Comparison of ENCODE assay signal across 24 mouse cellular contexts in the genomic region with DNA sequence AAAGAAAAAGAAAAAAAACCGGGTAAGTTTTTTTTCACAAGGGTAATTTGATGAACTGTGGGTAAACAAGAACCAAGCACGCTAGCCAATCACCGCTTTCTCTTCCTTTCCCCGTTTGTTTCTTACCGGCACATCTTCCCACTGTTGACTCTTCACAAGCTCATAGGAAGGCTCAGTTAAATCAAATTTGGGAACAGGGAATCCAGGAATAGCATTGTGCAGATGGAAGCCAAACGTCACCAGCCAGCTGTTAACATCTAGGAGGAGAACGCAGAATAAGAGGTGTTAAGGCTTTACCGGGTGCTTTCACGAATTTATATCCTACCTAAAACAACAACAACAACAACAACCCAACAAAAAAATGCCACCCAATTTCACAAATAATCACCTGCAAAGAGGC.
"Had no signal": no experiment of that assay in that cellular context is flagged by ENCODE, and none has a peak within 500 bp of the region (broad histone marks: within the 10 kb centered on the region; RNA-seq: fewer than 3 reads in every experiment).

No protein-coding gene starts in this region.

- H3K4me1 ChIP-seq: intestine, embryonic 15.5 days; kidney, embryonic 15.5 days; liver, embryonic 12.5 days; liver, embryonic 15.5 days; lung, embryonic 15.5 days; megakaryocyte, embryonic 14.5 days; midbrain, embryonic 10.5 days; midbrain, embryonic 13.5 days had no signal

- H3K4me3 ChIP-seq: intestine, embryonic 15.5 days; kidney, embryonic 15.5 days; limb, embryonic 13.5 days; liver, embryonic 12.5 days; liver, embryonic 15.5 days; lung, embryonic 15.5 days; megakaryocyte, embryonic 14.5 days; midbrain, embryonic 10.5 days; midbrain, embryonic 13.5 days; myocyte had no signal

- H3K9me3 ChIP-seq: intestine, embryonic 15.5 days; kidney, embryonic 15.5 days; lung, embryonic 15.5 days had no signal

- DNase-seq: kidney, adult 11 months; kidney, adult 8-10 months; kidney, postnatal 10 days; kidney, postnatal 36 days; layer of hippocampus, postnatal 36 days; liver; lung, adult 18-20 months; lung, postnatal 10 days; lung, postnatal 36 days; retina, postnatal 1 day; right cerebral cortex, postnatal 25 days; thymus, adult 2 months; thymus, postnatal 14 days had no signal

- H3K27me3 ChIP-seq: intestine, embryonic 15.5 days; kidney, embryonic 15.5 days; limb, embryonic 13.5 days; liver, embryonic 12.5 days; liver, embryonic 15.5 days; lung, embryonic 15.5 days; megakaryocyte, embryonic 14.5 days; midbrain, embryonic 13.5 days had no signal

- H3K4me2 ChIP-seq: intestine, embryonic 15.5 days; kidney, embryonic 15.5 days; liver, embryonic 12.5 days; liver, embryonic 15.5 days; lung, embryonic 15.5 days; midbrain, embryonic 13.5 days had no signal

- H3K9ac ChIP-seq: intestine, embryonic 15.5 days; kidney, embryonic 15.5 days; limb, embryonic 13.5 days; liver, embryonic 12.5 days; liver, embryonic 15.5 days; lung, embryonic 15.5 days; midbrain, embryonic 13.5 days had no signal

- H3K27ac ChIP-seq: intestine, embryonic 15.5 days; kidney, embryonic 15.5 days; limb, embryonic 13.5 days; liver, embryonic 12.5 days; liver, embryonic 15.5 days; lung, embryonic 15.5 days; midbrain, embryonic 10.5 days; midbrain, embryonic 13.5 days had no signal

- ATAC-seq: intestine, embryonic 15.5 days; liver, embryonic 12.5 days; midbrain, embryonic 13.5 days; midbrain, embryonic 16.5 days had no signal
